Mouse (Mus musculus): ENCODE measurements around the gene Hist1h2bc. TPM values are rescaled to one million over a fixed set of nuclear protein-coding genes. Genes with fewer than 3 reads are reported as not detected.

The Hist1h2bc gene
- total RNA-seq, 1 experiment from 2014 or later = 139 TPM

- no peak for ATAC-seq (ENCODE audit: extremely low read depth, insufficient number of reproducible peaks, low FRiP score, poor library complexity, severe bottlenecking)
Measured at GRCm38 (mm10) chr13:23725213-23725612, 41.2 kb downstream of the Hist1h2bc start.

GRCm38 (mm10) chr13:23728472-23729191 lies 44.6 kb downstream of the Hist1h2bc start:
- no peak for ATAC-seq (ENCODE audit: extremely low read depth, insufficient number of reproducible peaks, low FRiP score, poor library complexity, severe bottlenecking)

- ATAC-seq (ENCODE audit: extremely low read depth, insufficient number of reproducible peaks, low FRiP score, poor library complexity, severe bottlenecking) = no peak
Measured at GRCm38 (mm10) chr13:23729192-23729525, 45.2 kb downstream of the Hist1h2bc start.

- no peak for ATAC-seq (ENCODE audit: extremely low read depth, insufficient number of reproducible peaks, low FRiP score, poor library complexity, severe bottlenecking)
Measured at GRCm38 (mm10) chr13:23729706-23730105, 45.7 kb downstream of the Hist1h2bc start.

GRCm38 (mm10) chr13:23730479-23730878 lies 46.5 kb downstream of the Hist1h2bc start:
- no peak for ATAC-seq (ENCODE audit: extremely low read depth, insufficient number of reproducible peaks, low FRiP score, poor library complexity, severe bottlenecking)

- peak; percentile 84 for ATAC-seq (ENCODE audit: extremely low read depth, insufficient number of reproducible peaks, low FRiP score, poor library complexity, severe bottlenecking)
Measured at GRCm38 (mm10) chr13:23732156-23732804, 48.3 kb downstream of the Hist1h2bc start.

- ATAC-seq (ENCODE audit: extremely low read depth, insufficient number of reproducible peaks, low FRiP score, poor library complexity, severe bottlenecking) = no peak
Measured at GRCm38 (mm10) chr13:23737091-23737490, 53.1 kb downstream of the Hist1h2bc start.

- ATAC-seq (ENCODE audit: extremely low read depth, insufficient number of reproducible peaks, low FRiP score, poor library complexity, severe bottlenecking) = no peak
Measured at GRCm38 (mm10) chr13:23738041-23738440, 54.0 kb downstream of the Hist1h2bc start.

- peak; percentile 76 for ATAC-seq (ENCODE audit: extremely low read depth, insufficient number of reproducible peaks, low FRiP score, poor library complexity, severe bottlenecking)
Measured at GRCm38 (mm10) chr13:23738677-23739068, 54.7 kb downstream of the Hist1h2bc start, which contains the start of gene Hist1h1c. Gene Hist1h1c (plus strand): TSS chr13:23738808.

- ATAC-seq (ENCODE audit: extremely low read depth, insufficient number of reproducible peaks, low FRiP score, poor library complexity, severe bottlenecking) = peak; percentile 69
Measured at GRCm38 (mm10) chr13:23739069-23739921, 55.3 kb downstream of the Hist1h2bc start.

- ATAC-seq (ENCODE audit: extremely low read depth, insufficient number of reproducible peaks, low FRiP score, poor library complexity, severe bottlenecking) = peak; percentile 57
Measured at GRCm38 (mm10) chr13:23739922-23740252, 55.9 kb downstream of the Hist1h2bc start.

GRCm38 (mm10) chr13:23740256-23740840 lies 56.3 kb downstream of the Hist1h2bc start:
- no peak for ATAC-seq (ENCODE audit: extremely low read depth, insufficient number of reproducible peaks, low FRiP score, poor library complexity, severe bottlenecking)

- no peak for ATAC-seq (ENCODE audit: extremely low read depth, insufficient number of reproducible peaks, low FRiP score, poor library complexity, severe bottlenecking)
Measured at GRCm38 (mm10) chr13:23740910-23741309, 56.9 kb downstream of the Hist1h2bc start.

GRCm38 (mm10) chr13:23742007-23742406 lies 58.0 kb downstream of the Hist1h2bc start:
- ATAC-seq (ENCODE audit: extremely low read depth, insufficient number of reproducible peaks, low FRiP score, poor library complexity, severe bottlenecking) = no peak

Other genes with a start within 250 kb of the Hist1h2bc start
- not detected in 2 replicates for gene Btn1a1, start 218.3 kb upstream of the Hist1h2bc start, total RNA-seq (2017)
- gene Btn2a2, start 195.3 kb upstream of the Hist1h2bc start, total RNA-seq (2017) = 0.25 and 0.58 TPM in 2 replicates
- gene Hist1h4h, start 153.1 kb upstream of the Hist1h2bc start, total RNA-seq (2017) = 161 and 193 TPM in 2 replicates
- gene Hist1h2af, start 150.3 kb upstream of the Hist1h2bc start, total RNA-seq (2017) = 3.5 and 5.0 TPM in 2 replicates
- not detected in 2 replicates for gene Hist1h3g, start 148.8 kb upstream of the Hist1h2bc start, total RNA-seq (2017)
- gene Hist1h2bh, start 140.8 kb upstream of the Hist1h2bc start, total RNA-seq (2017) = 5.8 and 6.4 TPM in 2 replicates
- gene Hist1h3f, start 140.1 kb upstream of the Hist1h2bc start, total RNA-seq (2017) = 21.9 and 24.1 TPM in 2 replicates
- gene Hist1h4f, start 132.6 kb upstream of the Hist1h2bc start, total RNA-seq (2017) = 15.2 and 27.6 TPM in 2 replicates
- gene Hist1h1d, start 130.9 kb upstream of the Hist1h2bc start, total RNA-seq (2017) = 28.5 and 28.7 TPM in 2 replicates
- 50.8 and 54.4 TPM in 2 replicates for gene Hist1h3e, start 121.8 kb upstream of the Hist1h2bc start, total RNA-seq (2017)
- 13.6 and 18.3 TPM in 2 replicates for gene Hist1h2ae, start 113.0 kb upstream of the Hist1h2bc start, total RNA-seq (2017)
- gene Hist1h2bg, start 112.8 kb upstream of the Hist1h2bc start, total RNA-seq (2017) = 97.4 and 145 TPM in 2 replicates
- 32.7 and 52.5 TPM in 2 replicates for gene Hist1h2bf, start 110.0 kb upstream of the Hist1h2bc start, total RNA-seq (2017)
- gene Hist1h2ad, start 109.8 kb upstream of the Hist1h2bc start, total RNA-seq (2017) = 33.4 and 78.8 TPM in 2 replicates
- 12.9 and 13.3 TPM in 2 replicates for gene Hist1h3d, start 108.4 kb upstream of the Hist1h2bc start, total RNA-seq (2017)
- 92.3 and 119 TPM in 2 replicates for gene Hist1h4d, start 102.6 kb upstream of the Hist1h2bc start, total RNA-seq (2017)
- gene Hist1h2be, start 63.1 kb upstream of the Hist1h2bc start, total RNA-seq (2017) = 83.4 and 97.3 TPM in 2 replicates
- gene Hist1h1e, start 61.6 kb upstream of the Hist1h2bc start, total RNA-seq (2017) = 201 and 211 TPM in 2 replicates
- 18.7 and 20.1 TPM in 2 replicates for gene Hist1h2ac, start 251 bp upstream of the Hist1h2bc start, total RNA-seq (2017)
- gene Hist1h1t, start 11.6 kb downstream of the Hist1h2bc start, total RNA-seq (2017) = 2.2 TPM in 1 of 2 replicates, not detected in the other
- 116 and 135 TPM in 2 replicates for gene Hist1h4c, start 14.3 kb downstream of the Hist1h2bc start, total RNA-seq (2017)
- 4.8 and 5.0 TPM in 2 replicates for gene Hfe, start 26.7 kb downstream of the Hist1h2bc start, total RNA-seq (2017)
- 712 and 764 TPM in 2 replicates for gene Hist1h1c, start 54.6 kb downstream of the Hist1h2bc start, total RNA-seq (2017)
- 4.8 TPM in 1 of 2 replicates, not detected in the other for gene Hist1h3c, start 61.4 kb downstream of the Hist1h2bc start, total RNA-seq (2017)
- 77.7 and 104 TPM in 2 replicates for gene Hist1h2bb, start 62.5 kb downstream of the Hist1h2bc start, total RNA-seq (2017)
- 24.9 and 28.2 TPM in 2 replicates for gene Hist1h2ab, start 66.9 kb downstream of the Hist1h2bc start, total RNA-seq (2017)
- gene Hist1h3b, start 68.1 kb downstream of the Hist1h2bc start, total RNA-seq (2017) = 1.2 TPM in 1 of 2 replicates, not detected in the other
- 9.3 and 36.7 TPM in 2 replicates for gene Hist1h4b, start 72.8 kb downstream of the Hist1h2bc start, total RNA-seq (2017)
- gene Hist1h4a, start 77.0 kb downstream of the Hist1h2bc start, total RNA-seq (2017) = 30.0 and 55.5 TPM in 2 replicates
- gene Hist1h3a, start 78.2 kb downstream of the Hist1h2bc start, total RNA-seq (2017) = 38.6 and 45.9 TPM in 2 replicates
- 74.8 and 84.1 TPM in 2 replicates for gene Hist1h1a, start 79.5 kb downstream of the Hist1h2bc start, total RNA-seq (2017)
- gene Trim38, start 85.7 kb downstream of the Hist1h2bc start, total RNA-seq (2017) = not detected in 2 replicates
- gene Slc17a2, start 122.8 kb downstream of the Hist1h2bc start, total RNA-seq (2017) = not detected in 2 replicates
- not detected in 2 replicates for gene Slc17a3, start 155.2 kb downstream of the Hist1h2bc start, total RNA-seq (2017)
- not detected in 2 replicates for gene Slc17a1, start 183.6 kb downstream of the Hist1h2bc start, total RNA-seq (2017)
- gene Slc17a4, start 230.8 kb downstream of the Hist1h2bc start, total RNA-seq (2017) = not detected in 2 replicates
- not detected in 2 replicates for gene Hist1h2ba, start 250.0 kb downstream of the Hist1h2bc start, total RNA-seq (2017)